Mouse (Mus musculus) embryo, embryonic 11 days (tissue): ENCODE measurements at regions not wholly inside any gene's neighbourhood (a gene's known extent, or its start where the extent isn't known, plus 50 kb on each side); places are given as distances from the start of the nearest gene placed in this dataset.
A peak's percentile ranks its signal among the peaks of the same experiment; 100 is the strongest.

ENCODE experiments used
- DNase-seq: peaks from one replicate; pipeline ENCODE4 v3.0.0-alpha.2; 2015

- no peak for DNase-seq
Measured at GRCm38 (mm10) chr9:74655956-74656355, 205.8 kb upstream of the Onecut1 start.

- DNase-seq, result no peak
Measured at GRCm38 (mm10) chr9:74656392-74656791, 205.3 kb upstream of the Onecut1 start.

- no peak for DNase-seq
Measured at GRCm38 (mm10) chr9:74671356-74671952, 190.3 kb upstream of the Onecut1 start.

GRCm38 (mm10) chr9:74672261-74672660 is 189.5 kb upstream of the Onecut1 start:
- DNase-seq, result no peak

- DNase-seq, result no peak
Measured at GRCm38 (mm10) chr9:74698229-74698628, 163.5 kb upstream of the Onecut1 start.

- DNase-seq, result peak; percentile 42
Measured at GRCm38 (mm10) chr9:74705698-74706097, 156.0 kb upstream of the Onecut1 start.

GRCm38 (mm10) chr9:74707608-74708007 is 154.1 kb upstream of the Onecut1 start:
- DNase-seq, result no peak

GRCm38 (mm10) chr9:74711698-74712097 is 150.0 kb upstream of the Onecut1 start:
- no peak for DNase-seq

GRCm38 (mm10) chr9:74732451-74732850 is 129.3 kb upstream of the Onecut1 start:
- DNase-seq, result no peak

- DNase-seq, result no peak
Measured at GRCm38 (mm10) chr9:74741949-74742348, 119.8 kb upstream of the Onecut1 start.

- no peak for DNase-seq
Measured at GRCm38 (mm10) chr9:74747886-74748285, 113.8 kb upstream of the Onecut1 start.

GRCm38 (mm10) chr9:74758025-74758424 is 103.7 kb upstream of the Onecut1 start:
- no peak for DNase-seq

GRCm38 (mm10) chr9:74758876-74759275 is 102.8 kb upstream of the Onecut1 start:
- DNase-seq, result no peak

- no peak for DNase-seq
Measured at GRCm38 (mm10) chr9:74780419-74780818, 81.3 kb upstream of the Onecut1 start.

- no peak for DNase-seq
Measured at GRCm38 (mm10) chr9:74793394-74793793, 68.3 kb upstream of the Onecut1 start.

- no peak for DNase-seq
Measured at GRCm38 (mm10) chr9:74795994-74796393, 65.7 kb upstream of the Onecut1 start.

- DNase-seq, result no peak
Measured at GRCm38 (mm10) chr9:74797272-74797844, 64.4 kb upstream of the Onecut1 start.

- DNase-seq, result no peak
Measured at GRCm38 (mm10) chr9:74801091-74801490, 60.6 kb upstream of the Onecut1 start.

GRCm38 (mm10) chr9:74811437-74811836 is 50.3 kb upstream of the Onecut1 start:
- peak; percentile 22 for DNase-seq
